Mouse (Mus musculus) fibroblast of lung, adult 2 months (primary cell): ENCODE measurements at regions not wholly inside any gene's neighbourhood (a gene's known extent, or its start where the extent isn't known, plus 50 kb on each side); places are given as distances from the start of the nearest gene placed in this dataset.

Experiments
- DNase-seq: peaks from one replicate; pipeline ENCODE4 v3.0.0-alpha.2; 2011; ENCODE audit warnings: low read depth

- DNase-seq: no peak
These were observed 858.5 kb downstream of the Zfp704 start for GRCm38 (mm10) chr3:8751356-8751755.

- no peak for DNase-seq
These were observed 859.0 kb downstream of the Zfp704 start for GRCm38 (mm10) chr3:8750858-8751257.

- DNase-seq: no peak
These were observed 859.7 kb downstream of the Zfp704 start for GRCm38 (mm10) chr3:8750162-8750561.

- no peak for DNase-seq
These were observed 862.7 kb downstream of the Zfp704 start for GRCm38 (mm10) chr3:8747201-8747600.

GRCm38 (mm10) chr3:8746677-8747076 is 863.2 kb downstream of the Zfp704 start:
- DNase-seq: no peak

GRCm38 (mm10) chr3:8746037-8746436 is 863.8 kb downstream of the Zfp704 start:
- no peak for DNase-seq

GRCm38 (mm10) chr3:8744857-8745256 is 865.0 kb downstream of the Zfp704 start:
- DNase-seq: no peak

- no peak for DNase-seq
These were observed 866.2 kb downstream of the Zfp704 start for GRCm38 (mm10) chr3:8743650-8744049.

GRCm38 (mm10) chr3:8741266-8742023 is 868.4 kb downstream of the Zfp704 start:
- no peak for DNase-seq

- no peak for DNase-seq
These were observed 869.2 kb downstream of the Zfp704 start for GRCm38 (mm10) chr3:8740710-8741109.

- DNase-seq: no peak
These were observed 870.6 kb downstream of the Zfp704 start for GRCm38 (mm10) chr3:8739299-8739698.

GRCm38 (mm10) chr3:8736239-8736953 is 873.5 kb downstream of the Zfp704 start:
- DNase-seq: no peak

GRCm38 (mm10) chr3:8734096-8734495 is 875.8 kb downstream of the Zfp704 start:
- DNase-seq: no peak

GRCm38 (mm10) chr3:8731398-8731797 is 878.5 kb downstream of the Zfp704 start:
- no peak for DNase-seq

GRCm38 (mm10) chr3:8721628-8722594 is 888.0 kb downstream of the Zfp704 start:
- no peak for DNase-seq

- DNase-seq: peak; percentile 64
These were observed 889.2 kb downstream of the Zfp704 start for GRCm38 (mm10) chr3:8720586-8721100.

- no peak for DNase-seq
These were observed 891.7 kb downstream of the Zfp704 start for GRCm38 (mm10) chr3:8718206-8718605.

- peak; percentile 93 for DNase-seq
These were observed 892.5 kb downstream of the Zfp704 start for GRCm38 (mm10) chr3:8717334-8717812.
